Mouse (Mus musculus): ENCODE measurements around the gene Gadd45a.

Gene Gadd45a

GRCm38 (mm10) chr6:67036837-67037628, at the start of gene Gadd45a:
Gadd45a (minus strand) TSS chr6:67037457.
- peak; percentile 98 for DNase-seq (ENCODE audit: low read depth)

DNA sequence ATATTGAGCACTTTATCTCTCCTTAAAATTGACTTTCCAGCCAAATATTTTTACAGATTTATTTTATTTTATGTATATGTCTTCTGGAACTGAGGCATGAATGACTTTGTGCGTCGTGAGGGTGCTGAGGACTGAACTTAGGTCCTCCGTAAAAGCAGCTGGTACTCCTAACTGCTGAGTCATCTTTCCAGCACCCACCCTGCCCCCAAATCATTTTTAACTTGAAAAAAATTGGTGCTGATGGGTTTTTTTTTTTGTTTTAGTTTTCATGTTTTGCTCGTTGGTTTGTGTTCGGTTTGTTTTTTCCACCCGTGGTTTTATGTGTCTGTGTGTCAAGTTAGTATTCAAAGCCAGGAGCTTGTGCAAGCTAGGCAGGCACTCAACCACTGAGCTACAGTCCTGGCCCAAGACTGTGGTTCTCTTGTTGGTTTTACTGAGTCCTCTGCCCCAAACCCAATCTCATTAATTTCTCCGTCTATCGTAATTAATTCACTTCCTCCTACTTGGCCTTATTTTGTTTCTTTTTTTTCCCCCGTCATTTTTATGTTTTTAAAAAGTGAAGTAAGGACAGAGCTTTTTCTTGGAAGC, 48.7 kb upstream of the Gadd45a start:
- DNase-seq (ENCODE audit: low read depth), result no peak

DNA sequence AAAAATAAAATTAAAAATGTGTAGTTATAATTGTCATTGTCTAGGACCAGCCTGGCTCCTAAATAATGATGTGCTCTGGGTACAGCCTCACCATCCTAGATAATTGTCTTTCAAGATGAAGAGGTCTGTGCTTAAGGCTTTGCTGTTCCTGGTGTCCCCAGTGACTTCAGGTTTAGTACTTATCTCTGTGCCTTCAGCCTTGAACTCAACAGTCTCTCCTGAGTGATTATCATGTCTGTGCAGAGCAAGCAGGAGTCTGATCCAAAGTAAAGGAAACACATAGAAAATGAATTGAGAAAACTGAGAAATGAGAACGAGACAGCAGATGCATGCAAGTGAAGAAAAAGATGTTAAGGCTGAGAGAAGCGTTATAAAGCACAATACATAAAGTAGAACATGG, 47.2 kb upstream of the Gadd45a start:
- no peak for DNase-seq (ENCODE audit: low read depth)

DNA sequence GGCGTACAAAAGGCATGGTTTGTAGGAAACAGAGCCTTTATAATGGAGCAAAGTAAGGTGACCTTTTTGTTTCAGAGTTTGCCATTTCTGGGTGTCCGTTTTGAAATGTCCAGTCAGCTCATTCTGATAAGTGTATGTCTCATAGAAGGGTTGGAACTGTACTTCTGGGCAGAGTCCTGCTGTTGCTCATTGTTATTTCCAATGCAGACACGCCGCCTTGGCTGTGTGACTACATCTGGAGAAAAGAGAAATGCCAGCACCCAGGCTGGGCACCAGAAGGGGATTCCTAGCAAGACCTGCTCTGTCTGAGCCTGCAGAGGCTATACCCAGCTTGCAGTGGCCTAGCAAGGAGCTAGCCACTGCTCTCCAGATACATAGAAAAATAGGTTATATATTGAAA, 43.9 kb upstream of the Gadd45a start:
- no peak for DNase-seq (ENCODE audit: low read depth)

- DNase-seq (ENCODE audit: low read depth), result no peak
Observed at GRCm38 (mm10) chr6:67078076-67078475, 40.8 kb upstream of the Gadd45a start.

DNA sequence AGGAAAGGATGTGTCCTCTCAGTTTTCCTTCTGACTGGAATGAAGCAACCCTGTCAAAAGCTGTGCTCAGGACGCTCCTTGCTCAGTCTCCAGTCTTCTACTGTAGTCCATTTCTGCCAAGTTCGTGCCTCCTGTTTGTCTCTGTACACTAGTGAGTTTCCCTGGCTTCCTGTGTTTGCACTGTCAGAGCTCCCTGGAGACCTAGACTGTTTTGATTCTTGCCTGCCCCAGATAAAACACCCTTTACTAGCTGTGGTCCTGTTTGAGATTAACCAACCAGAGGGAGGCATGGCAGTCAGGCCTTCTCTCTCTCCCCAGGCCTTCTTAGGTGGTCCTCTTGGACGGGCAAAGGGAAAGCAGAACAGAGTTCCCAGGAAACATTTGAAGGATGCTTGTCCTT, 40.2 kb upstream of the Gadd45a start:
- DNase-seq (ENCODE audit: low read depth), result no peak

GRCm38 (mm10) chr6:67076348-67076747, 39.1 kb upstream of the Gadd45a start:
- DNase-seq (ENCODE audit: low read depth), result no peak

GRCm38 (mm10) chr6:67074868-67075267, 37.6 kb upstream of the Gadd45a start:
- no peak for DNase-seq (ENCODE audit: low read depth)

DNA sequence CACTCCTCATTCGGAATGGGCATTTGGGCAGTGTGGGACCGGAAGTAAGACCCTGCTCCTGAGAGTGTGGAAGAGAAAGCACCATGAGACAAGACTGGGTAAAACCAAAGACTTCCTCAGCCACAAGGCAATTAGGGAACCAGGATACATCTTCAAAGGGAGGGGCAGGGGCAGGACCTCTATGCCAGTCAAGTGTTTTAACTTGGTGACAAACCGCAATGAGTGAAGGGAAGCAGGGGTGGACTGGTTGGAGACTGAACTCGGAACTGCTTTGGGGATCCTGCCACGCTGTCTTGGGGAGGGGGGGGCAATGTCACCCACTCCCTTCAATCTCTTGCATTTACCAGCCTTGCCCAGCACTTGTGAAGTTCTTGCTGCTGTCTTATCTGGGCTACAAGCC, 36.7 kb upstream of the Gadd45a start:
- DNase-seq (ENCODE audit: low read depth), result no peak

DNA sequence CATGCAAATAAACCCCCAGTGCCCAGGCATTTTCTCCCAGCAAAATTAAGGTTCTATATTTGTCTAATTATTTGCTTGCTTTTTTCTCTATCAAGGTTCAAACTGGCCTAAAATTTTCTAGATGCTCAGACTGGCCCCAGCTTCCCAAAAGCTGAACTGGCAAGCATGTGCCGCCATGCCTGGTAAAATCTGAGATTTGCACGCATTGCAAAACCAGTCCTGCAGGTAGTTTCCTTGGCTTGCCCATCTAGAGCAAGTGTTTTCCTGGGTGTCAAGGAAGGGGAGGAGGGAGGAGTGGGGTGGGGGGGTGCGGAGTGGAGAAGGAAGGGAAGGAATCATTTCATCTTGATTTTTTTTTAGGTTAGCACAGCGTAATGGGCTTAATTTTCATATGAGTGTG, 36.2 kb upstream of the Gadd45a start:
- DNase-seq (ENCODE audit: low read depth), result no peak

- DNase-seq (ENCODE audit: low read depth), result no peak
Observed at GRCm38 (mm10) chr6:67071615-67072014, 34.4 kb upstream of the Gadd45a start.

- no peak for DNase-seq (ENCODE audit: low read depth)
Observed at GRCm38 (mm10) chr6:67069800-67070315, 32.6 kb upstream of the Gadd45a start.

GRCm38 (mm10) chr6:67069219-67069762, 32.0 kb upstream of the Gadd45a start:
- DNase-seq (ENCODE audit: low read depth), result peak; percentile 50

GRCm38 (mm10) chr6:67060057-67060456, 22.8 kb upstream of the Gadd45a start:
- no peak for DNase-seq (ENCODE audit: low read depth)

GRCm38 (mm10) chr6:67057991-67058696, 20.9 kb upstream of the Gadd45a start:
- DNase-seq (ENCODE audit: low read depth), result no peak

DNA sequence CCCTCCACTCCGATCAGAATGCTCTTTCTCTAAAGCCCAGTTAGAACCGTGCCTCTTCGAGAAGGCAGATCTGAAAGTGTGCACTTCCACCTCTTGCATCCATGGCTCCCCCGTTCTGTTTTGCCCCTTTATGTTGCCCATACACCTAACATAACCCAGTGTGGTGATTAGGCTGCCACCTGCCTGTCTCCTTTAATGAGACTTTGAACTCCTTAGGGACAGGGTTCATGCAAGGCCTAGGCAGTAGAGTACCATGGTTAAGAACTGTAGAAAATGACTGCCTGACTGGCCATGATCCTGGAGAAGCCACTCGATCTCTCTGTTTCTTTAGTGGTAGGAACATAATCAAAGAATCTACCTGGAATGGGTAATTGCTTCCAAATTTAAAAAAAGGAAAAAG, 20.3 kb upstream of the Gadd45a start:
- DNase-seq (ENCODE audit: low read depth), result no peak

GRCm38 (mm10) chr6:67056889-67057564, 19.8 kb upstream of the Gadd45a start:
- DNase-seq (ENCODE audit: low read depth), result no peak

GRCm38 (mm10) chr6:67056108-67056888, 19.0 kb upstream of the Gadd45a start:
- DNase-seq (ENCODE audit: low read depth), result peak; percentile 64

GRCm38 (mm10) chr6:67050063-67050462, 12.8 kb upstream of the Gadd45a start:
- no peak for DNase-seq (ENCODE audit: low read depth)

DNA sequence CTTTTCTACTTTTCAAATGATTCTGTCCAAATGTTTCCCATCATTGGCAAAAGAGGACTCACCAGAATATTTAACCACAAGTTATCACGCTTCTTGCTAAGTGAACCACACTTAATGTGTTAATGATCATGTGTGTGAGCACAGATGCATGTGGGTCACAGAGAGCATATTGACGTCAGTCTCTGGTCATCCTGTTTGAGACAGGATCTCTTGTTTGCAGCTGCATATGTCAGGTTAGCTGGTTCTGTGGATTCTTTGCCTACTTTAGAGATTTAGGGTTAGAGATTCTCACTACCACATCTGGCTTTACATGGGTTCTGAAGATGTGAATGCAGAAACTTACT, 12.4 kb upstream of the Gadd45a start:
- DNase-seq (ENCODE audit: low read depth), result no peak
